Mouse (Mus musculus) megakaryocyte, embryonic 14.5 days (primary cell): ENCODE data around the gene Pygm.

Source experiments
- FLI1 ChIP-seq: IDR thresholded peaks from 2 replicates; pipeline ENCODE4 v1.6.1; 2012; ENCODE audit warnings: low read length, inconsistent platforms, mixed read lengths
- GATA1 ChIP-seq: IDR thresholded peaks from 3 replicates; pipeline ENCODE4 v1.6.1; 2012; ENCODE audit warnings: mixed read lengths, low read length, inconsistent platforms, borderline replicate concordance

DNA sequence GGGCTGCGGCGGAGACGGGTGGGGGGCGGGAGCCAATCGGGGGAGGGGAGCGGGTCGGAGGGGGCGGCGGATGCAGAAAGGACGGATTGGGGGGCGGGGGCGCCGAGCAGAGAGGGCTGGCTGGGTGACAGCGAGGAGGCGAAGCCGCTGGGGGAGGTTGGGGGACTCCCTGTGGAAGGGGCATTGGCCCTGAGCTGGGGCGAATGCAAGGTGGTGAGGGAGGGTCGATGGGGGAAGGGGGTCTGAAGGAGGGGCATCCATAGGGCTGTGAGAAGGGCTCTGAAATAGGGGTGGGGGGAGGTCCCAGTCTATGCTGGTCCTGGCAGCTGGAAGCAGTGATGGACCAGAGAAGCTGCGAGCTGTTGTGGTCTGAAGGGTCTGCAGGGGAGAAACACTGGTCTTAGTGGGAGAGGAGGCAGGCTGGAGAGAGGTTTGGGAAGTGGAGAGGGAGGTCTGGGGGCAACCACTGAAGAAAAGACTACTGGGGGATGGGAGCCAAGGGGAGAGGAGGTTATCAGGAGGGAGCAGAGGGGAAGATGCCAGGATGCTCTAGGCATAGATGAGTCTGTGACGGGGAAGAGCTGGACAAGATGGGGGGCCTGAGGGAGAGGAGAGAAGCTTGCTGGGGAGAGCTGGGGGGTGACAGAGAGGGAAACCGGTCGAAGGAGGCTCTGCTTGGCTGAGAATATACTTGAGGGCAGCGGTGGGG, 34.9 kb downstream of the Pygm start:
- TF ChIP-seq GATA1 (no peak), FLI1 (no peak)
